Comparison of ENCODE assay signal across 8 mouse cellular contexts in the genomic region with DNA sequence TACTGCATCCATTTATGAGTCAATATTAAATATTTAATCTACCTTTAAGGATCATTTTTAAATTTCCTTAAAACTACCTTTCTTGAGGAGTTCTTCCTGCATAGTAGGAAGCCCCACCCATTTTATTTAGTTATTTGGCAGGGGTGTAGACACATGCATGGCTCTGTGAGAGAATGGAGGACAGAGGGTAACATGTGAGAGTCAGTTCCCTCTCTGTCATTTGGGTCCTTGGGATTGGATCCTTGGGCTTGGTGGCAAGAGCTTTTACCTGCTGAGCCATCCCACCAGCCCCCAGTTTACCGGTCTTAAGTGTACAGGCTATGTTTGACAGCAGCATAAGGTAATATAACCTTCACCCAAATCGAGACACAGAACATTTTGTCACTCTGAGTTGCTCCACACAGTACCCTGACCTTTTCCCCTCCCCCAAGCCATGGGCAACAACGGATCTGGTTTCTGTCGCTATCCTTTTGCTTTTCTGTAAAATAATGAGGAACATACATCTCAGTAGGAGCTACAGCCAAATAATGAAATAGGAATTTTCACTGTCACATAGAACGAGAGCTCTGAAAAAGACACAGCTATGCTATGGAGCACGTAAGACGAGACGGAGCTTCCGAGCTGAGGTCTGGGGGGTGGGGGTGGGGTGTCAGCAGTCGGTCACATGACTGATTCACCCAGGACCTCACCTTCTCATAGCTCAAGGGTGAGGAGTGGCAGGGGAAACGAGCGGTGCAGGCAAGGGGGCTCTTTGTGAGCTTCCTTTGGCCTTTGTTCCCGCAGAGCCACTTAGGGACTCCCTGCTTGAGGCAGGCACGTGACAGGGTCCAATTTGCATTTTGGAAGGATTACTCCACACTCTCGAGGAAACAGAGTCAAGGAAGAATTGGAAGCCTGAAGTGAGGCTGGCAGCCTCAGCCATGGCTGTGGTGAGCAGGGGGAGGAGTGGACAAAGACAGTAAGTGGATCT.
DNase-seq lines count a peak whose midpoint lies in the region; ATAC-seq and TF ChIP-seq lines count a peak whose summit lies in the region.

No protein-coding gene starts in this region.

- peaks cover 40% of the 10 kb centered on the region for H3K4me1 ChIP-seq in spleen, adult 2 months (ENCODE audit: control insufficient read depth, insufficient read depth, insufficient read length)
- peaks cover 27% of the 10 kb centered on the region for H3K4me1 ChIP-seq in embryonic facial prominence, embryonic 13.5 days
- H3K4me1 ChIP-seq in limb, embryonic 13.5 days: peaks cover 38% of the 10 kb centered on the region

- no peak for TF ChIP-seq POLR2A in spleen, adult 2 months (IDR thresholded peaks at IDR 0.05; ENCODE audit: low read depth, low read length)

- H3K4me2 ChIP-seq in embryonic facial prominence, embryonic 13.5 days: peak overlapping the region; percentile 55
- H3K4me2 ChIP-seq in limb, embryonic 13.5 days (replicated peaks): peak overlapping the region; percentile 51

- 35% methylated on average over 15 of the region's 15 CpGs for WGBS in spleen, adult 2 months
- WGBS in embryonic facial prominence, embryonic 13.5 days: 2% methylated on average over 15 of the region's 15 CpGs
- 4% methylated on average over 15 of the region's 15 CpGs for WGBS in limb, embryonic 13.5 days

- peak in 1 of 2 experiments; percentile 46 for DNase-seq in spleen, adult 2 months (ENCODE audit: low read depth in 1 of 2, low spot score in 2 of 2)
- no peak for DNase-seq in spleen, postnatal 14 days (ENCODE audit: low spot score in 2 of 2)
- DNase-seq in urinary bladder, postnatal 25 days (ENCODE audit: low spot score): no peak
- DNase-seq in cerebellum, adult 11 months: no peak

- no peaks in the 10 kb centered on the region for H3K27me3 ChIP-seq in spleen, adult 2 months (ENCODE audit: control insufficient read depth, insufficient read depth, low read length)
- H3K27me3 ChIP-seq in embryonic facial prominence, embryonic 13.5 days: peaks cover 4% of the 10 kb centered on the region; the same call in 1 of the 2 replicates
- H3K27me3 ChIP-seq in limb, embryonic 13.5 days: no peaks in the 10 kb centered on the region

- no peaks in the 10 kb centered on the region for H3K36me3 ChIP-seq in spleen, adult 2 months (ENCODE audit: control insufficient read depth, insufficient read depth, low read length)
- no peaks in the 10 kb centered on the region for H3K36me3 ChIP-seq in embryonic facial prominence, embryonic 13.5 days
- H3K36me3 ChIP-seq in limb, embryonic 13.5 days: no peaks in the 10 kb centered on the region

- H3K4me3 ChIP-seq in spleen, adult 2 months (ENCODE audit: extremely low read depth, insufficient read depth, insufficient read length): peak overlapping the region; percentile 58
- peak overlapping the region; percentile 25 for H3K4me3 ChIP-seq in embryonic facial prominence, embryonic 13.5 days
- 0 out of 2 replicates have a peak overlapping the region, but pooled peaks have one; percentile 0 for H3K4me3 ChIP-seq in limb, embryonic 13.5 days

- no peaks in the 10 kb centered on the region for H3K9me3 ChIP-seq in embryonic facial prominence, embryonic 13.5 days
- no peaks in the 10 kb centered on the region for H3K9me3 ChIP-seq in limb, embryonic 13.5 days

- peak; percentile 45 for ATAC-seq in embryonic facial prominence, embryonic 13.5 days (ENCODE audit: insufficient number of reproducible peaks, insufficient read depth, low FRiP score, low TSS enrichment, low read depth)
- peak; percentile 55; the same call in 1 of the 2 replicates for ATAC-seq in limb, embryonic 13.5 days (ENCODE audit: low FRiP score, low read depth)
- ATAC-seq in neutrophil, adult 5-6 weeks (ENCODE audit: extremely low read depth, insufficient number of reproducible peaks, low FRiP score, poor library complexity, severe bottlenecking): peak; percentile 46; the same call in 1 of the 2 replicates
- ATAC-seq in erythroid progenitor cell, adult 5-6 weeks (replicated peaks; ENCODE audit: low FRiP score, poor library complexity, severe bottlenecking): no peak

- peak overlapping the region; percentile 33; the same call in 1 of the 2 replicates for H3K9ac ChIP-seq in embryonic facial prominence, embryonic 13.5 days
- H3K9ac ChIP-seq in limb, embryonic 13.5 days: no peak overlapping the region

- no peak for TF ChIP-seq CTCF in spleen, adult 2 months (IDR thresholded peaks at IDR 0.05; ENCODE audit: extremely low read depth, insufficient read depth, insufficient read length, insufficient replicate concordance)

- H3K27ac ChIP-seq in spleen, adult 2 months (ENCODE audit: insufficient read depth, low read length): peak overlapping the region; percentile 85
- H3K27ac ChIP-seq in embryonic facial prominence, embryonic 13.5 days: peak overlapping the region; percentile 75
- H3K27ac ChIP-seq in limb, embryonic 13.5 days: no peak overlapping the region; the same call in 1 of the 2 replicates

Comparison
In these comparisons a context has a peak if more than half of its experiments do, and no peak if none do; other contexts are left out.
1. H3K4me3 ChIP-seq: peak in every context shown above with its lines; median percentile 58 in spleen, adult 2 months; 25 in embryonic facial prominence, embryonic 13.5 days; 0 in limb, embryonic 13.5 days.